Mouse (Mus musculus): ENCODE results near the gene Acad10. TPM values are rescaled to one million over a fixed set of nuclear protein-coding genes. Genes with fewer than 3 reads are reported as not detected.
"Not testable (repeated sequence)": the region's sequence is repeated elsewhere in the genome, so short reads cannot be mapped to it uniquely, and the experiment has no call there.

Gene Acad10
- 1 to 10 TPM; 7.3 to 9.3 TPM for total RNA-seq (2021)
- long read RNA-seq, experiment 1, partial matches to known transcripts, result 0 of 1 reads
- long read RNA-seq, experiment 1, other reads (novel, unspliced or antisense), result 0 of 1 reads
- long read RNA-seq, experiment 2, partial matches to known transcripts, result 1 of 2 reads
- long read RNA-seq, experiment 2, other reads (novel, unspliced or antisense), result 1 of 2 reads

- DNase-seq, result peak; percentile 93
These were observed at the start of gene Acad10, which contains the start of gene Brap for GRCm38 (mm10) chr5:121660059-121660896. Gene Acad10, minus strand, starts transcription at chr5:121660514. Gene Brap, plus strand, starts transcription at chr5:121660563.

- no peak for DNase-seq
These were observed 44.4 kb upstream of the Acad10 start for GRCm38 (mm10) chr5:121704512-121705248.

GRCm38 (mm10) chr5:121703341-121703740, 43.0 kb upstream of the Acad10 start:
- DNase-seq, result no peak

- no peak for DNase-seq
These were observed 40.9 kb upstream of the Acad10 start for GRCm38 (mm10) chr5:121701111-121701769.

GRCm38 (mm10) chr5:121700496-121700895, 40.2 kb upstream of the Acad10 start:
- DNase-seq, result peak; percentile 54

GRCm38 (mm10) chr5:121699891-121700290, 39.6 kb upstream of the Acad10 start:
- DNase-seq, result no peak

- no peak for DNase-seq
These were observed 36.4 kb upstream of the Acad10 start for GRCm38 (mm10) chr5:121696761-121697160.

- DNase-seq, result no peak
These were observed 32.6 kb upstream of the Acad10 start for GRCm38 (mm10) chr5:121692897-121693296.

GRCm38 (mm10) chr5:121691436-121691835, 31.1 kb upstream of the Acad10 start:
- DNase-seq, result not testable (repeated sequence)

- peak; percentile 56 for DNase-seq
These were observed 30.3 kb upstream of the Acad10 start for GRCm38 (mm10) chr5:121690482-121691211.

GRCm38 (mm10) chr5:121686113-121686898, 26.0 kb upstream of the Acad10 start:
- DNase-seq, result no peak

- DNase-seq, result no peak
These were observed 25.2 kb upstream of the Acad10 start for GRCm38 (mm10) chr5:121685495-121685894.

- DNase-seq, result no peak
These were observed 21.9 kb upstream of the Acad10 start for GRCm38 (mm10) chr5:121682250-121682649.

- no peak for DNase-seq
These were observed 10.1 kb upstream of the Acad10 start for GRCm38 (mm10) chr5:121670412-121670811.

- no peak for DNase-seq
These were observed 8.1 kb upstream of the Acad10 start for GRCm38 (mm10) chr5:121668411-121668810.

- DNase-seq, result no peak
These were observed 6.8 kb upstream of the Acad10 start for GRCm38 (mm10) chr5:121667067-121667466.

GRCm38 (mm10) chr5:121664971-121665370, 4.7 kb upstream of the Acad10 start:
- no peak for DNase-seq

GRCm38 (mm10) chr5:121664078-121664477, 3.8 kb upstream of the Acad10 start:
- no peak for DNase-seq

GRCm38 (mm10) chr5:121663456-121663855, 3.1 kb upstream of the Acad10 start:
- no peak for DNase-seq

- DNase-seq, result no peak
These were observed 1.2 kb upstream of the Acad10 start for GRCm38 (mm10) chr5:121661494-121661893.

GRCm38 (mm10) chr5:121660897-121661254, 562 bp upstream of the Acad10 start:
- DNase-seq, result no peak
